ENCODE assay signal across 11 mouse cellular contexts in genomic region chr6:86029323-86029713, GRCm38 (mm10). TPM values are rescaled to one million over a fixed set of nuclear protein-coding genes. Genes with fewer than 3 reads are reported as not detected.
DNase-seq lines count a peak whose midpoint lies in the region; ATAC-seq and TF ChIP-seq lines count a peak whose summit lies in the region.
"Had no signal": no experiment of that assay in that cellular context is flagged by ENCODE, and none has a peak within 500 bp of the region (broad histone marks: within the 10 kb centered on the region; RNA-seq: fewer than 3 reads in every experiment).

No protein-coding gene starts in this region.

- intact Hi-C loops in left cerebral cortex, adult 2 months (cut with DNase I), result loop anchor here (2.0 to 5.0 kb wide), 4 partner anchors 57 to 335 kb away; partner anchors contain the start of gene Fam136a

- WGBS in hindbrain, embryonic 15.5 days, result 2% methylated on average over 6 of the region's 6 CpGs
- 31% methylated on average over 6 of the region's 6 CpGs for WGBS in thymus, adult 2 months

- H3K4me2 ChIP-seq in hindbrain, embryonic 15.5 days, result peak overlapping the region; percentile 68
- peak overlapping the region; percentile 52 for H3K4me2 ChIP-seq in myocyte (ENCODE audit: low read depth)

- H3K27ac ChIP-seq in left cerebral cortex, adult 2 months, result peak overlapping the region; percentile 99
- peak overlapping the region; percentile 98 for H3K27ac ChIP-seq in cortical plate, adult 2 months (ENCODE audit: insufficient read depth, low read length)
- H3K27ac ChIP-seq in hindbrain, embryonic 15.5 days (replicated peaks), result peak overlapping the region; percentile 93
- H3K27ac ChIP-seq in thymus, adult 2 months (ENCODE audit: control insufficient read depth, insufficient read depth, low read length), result no peak overlapping the region

- no peaks in the 10 kb centered on the region for H3K36me3 ChIP-seq in hindbrain, embryonic 15.5 days
- no peaks in the 10 kb centered on the region for H3K36me3 ChIP-seq in myocyte (ENCODE audit: control insufficient read depth, insufficient read depth)
- H3K36me3 ChIP-seq in thymus, adult 2 months (ENCODE audit: control insufficient read depth, insufficient read depth, low read length), result no peaks in the 10 kb centered on the region

- ATAC-seq in hindbrain, embryonic 15.5 days (ENCODE audit: low FRiP score, low read depth), result 0 out of 2 replicates have a peak, but pooled peaks have one; percentile 12

- H3K9me3 ChIP-seq in hindbrain, embryonic 15.5 days, result no peaks in the 10 kb centered on the region

- H3K27me3 ChIP-seq in hindbrain, embryonic 15.5 days, result no peaks in the 10 kb centered on the region
- H3K27me3 ChIP-seq in myocyte (ENCODE audit: control insufficient read depth, insufficient read depth, insufficient read length), result peaks cover 4% of the 10 kb centered on the region
- H3K27me3 ChIP-seq in thymus, adult 2 months (ENCODE audit: control insufficient read depth, insufficient read depth, low read length), result peaks cover 3% of the 10 kb centered on the region; the same call in 1 of the 2 replicates

- peak overlapping the region; percentile 86 for H3K9ac ChIP-seq in hindbrain, embryonic 15.5 days

- TF ChIP-seq CTCF in left cerebral cortex, adult 2 months (IDR thresholded peaks at IDR 0.05), result no peak
- no peak for TF ChIP-seq CTCF in cortical plate, adult 2 months (IDR thresholded peaks at IDR 0.05; ENCODE audit: extremely low read depth, insufficient read depth, low read length)
- TF ChIP-seq CTCF in thymus, adult 2 months (IDR thresholded peaks at IDR 0.05; ENCODE audit: borderline replicate concordance, control insufficient read depth, extremely low read depth, insufficient read depth, low read length, poor library complexity), result no peak

- peaks cover 16% of the 10 kb centered on the region for H3K4me1 ChIP-seq in cortical plate, adult 2 months (ENCODE audit: control insufficient read depth, insufficient read depth, low read length)
- peaks cover 49% of the 10 kb centered on the region for H3K4me1 ChIP-seq in hindbrain, embryonic 15.5 days (replicated peaks)
- no peaks in the 10 kb centered on the region for H3K4me1 ChIP-seq in thymus, adult 2 months (replicated peaks; ENCODE audit: control insufficient read depth, insufficient read depth, low read length)

- no peak; the same call in 1 of the 2 replicates for TF ChIP-seq POLR2A in cortical plate, adult 2 months (IDR thresholded peaks at IDR 0.05; ENCODE audit: extremely low read depth, insufficient read depth, low read length)
- no peak for TF ChIP-seq POLR2A in myocyte (IDR thresholded peaks at IDR 0.05; ENCODE audit: insufficient read length, low read depth)
- TF ChIP-seq POLR2A in thymus, adult 2 months (IDR thresholded peaks at IDR 0.05; ENCODE audit: control insufficient read depth, extremely low read depth, insufficient read depth, low read length, poor library complexity), result no peak

- DNase-seq in left cerebral cortex, adult 2 months (ENCODE audit: extremely low spot score in 1 of 2, low spot score in 2 of 2), result no peak
- DNase-seq in left cerebral cortex, adult 18-20 months (ENCODE audit: low spot score in 2 of 2), result no peak
- DNase-seq in thymus, adult 2 months, result no peak
- DNase-seq in thymus, postnatal 10 days (ENCODE audit: low spot score in 2 of 2), result no peak
- no peak for DNase-seq in right cerebral cortex, adult 2 months (ENCODE audit: low spot score in 2 of 2)

- peak overlapping the region; percentile 78 for H3K4me3 ChIP-seq in left cerebral cortex, adult 2 months
- peak overlapping the region; percentile 90 for H3K4me3 ChIP-seq in cortical plate, adult 2 months (ENCODE audit: insufficient read depth, low read length)
- H3K4me3 ChIP-seq in hindbrain, embryonic 15.5 days, result peak overlapping the region; percentile 63
- no peak overlapping the region for H3K4me3 ChIP-seq in myocyte
- no peak overlapping the region for H3K4me3 ChIP-seq in thymus, adult 2 months (ENCODE audit: control insufficient read depth, insufficient read depth, low read length)

- H3ac ChIP-seq in myocyte (ENCODE audit: control insufficient read depth, insufficient read length), result no peak overlapping the region

- no peaks in the 10 kb centered on the region for H3K79me2 ChIP-seq in myocyte (ENCODE audit: control insufficient read depth, insufficient read depth)

TF ChIP-seq in myocyte, 11 proteins besides CTCF, POLR2A, EP300 and RAD21:
- TF ChIP-seq MYOD1 (IDR thresholded peaks at IDR 0.05; ENCODE audit: control insufficient read depth in 1 of 3, insufficient read length in 2 of 3, low read depth in 2 of 3) (no peak), TCF3 (IDR thresholded peaks at IDR 0.05; ENCODE audit: insufficient read length, low read depth) (no peak), USF1 (IDR thresholded peaks at IDR 0.05; ENCODE audit: low read depth) (no peak), E2F4 (IDR thresholded peaks at IDR 0.05; ENCODE audit: insufficient read depth) (no peak), SRF (IDR thresholded peaks at IDR 0.05; ENCODE audit: control insufficient read depth, insufficient read length, low read depth) (no peak), POLR2AphosphoS2 (IDR thresholded peaks at IDR 0.05; ENCODE audit: insufficient read length, low read depth) (no peak), MAX (IDR thresholded peaks at IDR 0.05; ENCODE audit: low read depth) (no peak), CEBPB (IDR thresholded peaks at IDR 0.05; ENCODE audit: insufficient read depth, poor library complexity, severe bottlenecking) (no peak)

RNA-seq across cellular contexts. Expression of gene Add2, which starts 0.8 kb away (rescaled TPM):
- 100 to 1,000 TPM; 222 to 223 TPM for total RNA-seq in left cerebral cortex, adult 2 months (2021)
- 100 to 1,000 TPM; 199 to 218 TPM for total RNA-seq in left cerebral cortex, adult 18-20 months (2021)
- polyA plus RNA-seq in cortical plate, adult 2 months (2012; rRNA removed), result 121 and 124 TPM in 2 replicates
- polyA plus RNA-seq in hindbrain, embryonic 15.5 days (2015; fragmentation: Nextera tagmentation; extraction: Ambion mirVana), result 142 and 149 TPM in 2 replicates
- polyA plus RNA-seq in myocyte (2012; fragmentation: generic; extraction: Trizol), result 3.6 TPM
- 0.08 and 0.31 TPM in 2 replicates for polyA plus RNA-seq in thymus, adult 2 months (2012; rRNA removed)
- total RNA-seq: neutrophil, adult 5-6 weeks had no signal

RNA-seq across cellular contexts. Expression of gene Figla, which starts 13.3 kb away (rescaled TPM):
- total RNA-seq in left cerebral cortex, adult 2 months (2021), result not detected
- total RNA-seq in left cerebral cortex, adult 18-20 months (2021), result not detected
- polyA plus RNA-seq in cortical plate, adult 2 months (2012; rRNA removed), result 0.35 TPM in 1 of 2 replicates, not detected in the other
- not detected in 2 replicates for polyA plus RNA-seq in hindbrain, embryonic 15.5 days (2015; fragmentation: Nextera tagmentation; extraction: Ambion mirVana)
- polyA plus RNA-seq in myocyte (2012; fragmentation: generic; extraction: Trizol), result not detected
- not detected in 2 replicates for polyA plus RNA-seq in thymus, adult 2 months (2012; rRNA removed)
- total RNA-seq: common myeloid progenitor, adult 5-6 weeks; neutrophil, adult 5-6 weeks had no signal
- polyA plus RNA-seq: large intestine, adult 2 months had no signal

Comparison
In these comparisons a context has a peak if more than half of its experiments do, and no peak if none do; other contexts are left out.
1. H3K4me3 ChIP-seq: peak in left cerebral cortex, adult 2 months (single experiment), cortical plate, adult 2 months (single experiment) and hindbrain, embryonic 15.5 days (single experiment); none in myocyte (single experiment) and thymus, adult 2 months (single experiment).
2. RNA of gene Add2, which starts 0.8 kb away (polyA plus RNA-seq): 142 to 149 TPM in hindbrain, embryonic 15.5 days and 121 to 124 TPM in cortical plate, adult 2 months; 3.6 TPM in myocyte (single experiment) and 0.08 to 0.31 TPM in thymus, adult 2 months; every median in the first group is over 10 times any median in the second.